Mouse (Mus musculus): ENCODE data around the gene Mccc1.

GRCm38 (mm10) chr3:36029993-36030392, 29.5 kb upstream of the Mccc1 start:
- TF ChIP-seq CHD1 (IDR thresholded peaks at IDR 0.05; ENCODE audit: low read depth, low read length) (no peak), HCFC1 (IDR thresholded peaks at IDR 0.05; ENCODE audit: low read depth, low read length) (no peak), ZMIZ1 (IDR thresholded peaks at IDR 0.05; ENCODE audit: low read depth, low read length) (no peak), CTCF (conservative IDR thresholded peaks at IDR 0.05 in 1 of 2, IDR thresholded peaks at IDR 0.05 in 1 of 2; ENCODE audit: low read depth in 2 of 2, low read length in 2 of 2) (no peak), POLR2AphosphoS2 (IDR thresholded peaks at IDR 0.05; ENCODE audit: low read depth, low read length) (no peak), MAFK (IDR thresholded peaks at IDR 0.05; ENCODE audit: insufficient replicate concordance, low read length) (no peak), E2F4 (IDR thresholded peaks at IDR 0.05; ENCODE audit: insufficient replicate concordance, low read depth, low read length) (no peak), POLR2A (IDR thresholded peaks at IDR 0.05; ENCODE audit: low read depth, low read length) (no peak), ETS1 (conservative IDR thresholded peaks at IDR 0.05; ENCODE audit: low read depth, low read length) (no peak), EP300 (IDR thresholded peaks at IDR 0.05; ENCODE audit: low read length) (no peak), ELF1 (IDR thresholded peaks at IDR 0.05; ENCODE audit: low read depth, low read length) (no peak), GABPA (IDR thresholded peaks at IDR 0.05; ENCODE audit: insufficient replicate concordance, low read depth, low read length) (no peak)
